Mouse (Mus musculus) frontal cortex, postnatal 36 days (tissue): ENCODE measurements around the gene Fli1.

Experiments used
- DNase-seq, 2 experiments: peaks; one replicate each; pipeline ENCODE4 v3.0.0; 2022; ENCODE audit warnings: low spot score in 2 of 2

Gene Fli1

GRCm38 (mm10) chr9:32502256-32503010, 40.2 kb downstream of the Fli1 start:
- DNase-seq: no peak

GRCm38 (mm10) chr9:32500886-32501285, 41.8 kb downstream of the Fli1 start:
- no peak for DNase-seq

GRCm38 (mm10) chr9:32500063-32500462, 42.6 kb downstream of the Fli1 start:
- no peak for DNase-seq

GRCm38 (mm10) chr9:32499469-32499868, 43.2 kb downstream of the Fli1 start:
- no peak for DNase-seq

- DNase-seq: no peak
These were observed 47.0 kb downstream of the Fli1 start for GRCm38 (mm10) chr9:32495643-32495997.

- DNase-seq: no peak
These were observed 47.6 kb downstream of the Fli1 start for GRCm38 (mm10) chr9:32494891-32495642.

GRCm38 (mm10) chr9:32493588-32494423, 48.9 kb downstream of the Fli1 start:
- DNase-seq: no peak

- DNase-seq: no peak
These were observed 49.9 kb downstream of the Fli1 start for GRCm38 (mm10) chr9:32492753-32493152.

- no peak for DNase-seq
These were observed 51.2 kb downstream of the Fli1 start for GRCm38 (mm10) chr9:32491484-32491883.

- DNase-seq: no peak
These were observed 52.8 kb downstream of the Fli1 start for GRCm38 (mm10) chr9:32489794-32490358.

GRCm38 (mm10) chr9:32489315-32489714, 53.3 kb downstream of the Fli1 start:
- no peak for DNase-seq

GRCm38 (mm10) chr9:32488627-32489026, 54.0 kb downstream of the Fli1 start:
- DNase-seq: no peak

GRCm38 (mm10) chr9:32487823-32488222, 54.8 kb downstream of the Fli1 start:
- DNase-seq: no peak

- DNase-seq: no peak
These were observed 55.3 kb downstream of the Fli1 start for GRCm38 (mm10) chr9:32487401-32487800.

GRCm38 (mm10) chr9:32480418-32480817, 62.2 kb downstream of the Fli1 start:
- no peak for DNase-seq

GRCm38 (mm10) chr9:32478799-32479198, 63.9 kb downstream of the Fli1 start:
- DNase-seq: no peak

- no peak for DNase-seq
These were observed 64.6 kb downstream of the Fli1 start for GRCm38 (mm10) chr9:32478087-32478486.

- no peak for DNase-seq
These were observed 66.1 kb downstream of the Fli1 start for GRCm38 (mm10) chr9:32476604-32477003.

GRCm38 (mm10) chr9:32474621-32475390, 67.9 kb downstream of the Fli1 start:
- no peak for DNase-seq

- DNase-seq: no peak
These were observed 70.3 kb downstream of the Fli1 start for GRCm38 (mm10) chr9:32472346-32472745.

GRCm38 (mm10) chr9:32469123-32469751, 73.4 kb downstream of the Fli1 start:
- no peak for DNase-seq
